Mouse (Mus musculus) embryonic fibroblast, embryonic 13.5 days (primary cell): ENCODE results near the gene Rab4a.

Source experiments
- CTCF ChIP-seq: IDR thresholded peaks from 2 replicates; pipeline ENCODE4 v1.5.1; 2011; ENCODE audit warnings: mild to moderate bottlenecking, control low read depth, low read length, moderate library complexity, borderline replicate concordance; ENCODE audit not compliant: insufficient read depth
- POLR2A ChIP-seq: IDR thresholded peaks from 2 replicates; pipeline ENCODE4 v1.6.1; 2011; ENCODE audit warnings: low read depth, mild to moderate bottlenecking, control low read depth, low read length, moderate library complexity

DNA sequence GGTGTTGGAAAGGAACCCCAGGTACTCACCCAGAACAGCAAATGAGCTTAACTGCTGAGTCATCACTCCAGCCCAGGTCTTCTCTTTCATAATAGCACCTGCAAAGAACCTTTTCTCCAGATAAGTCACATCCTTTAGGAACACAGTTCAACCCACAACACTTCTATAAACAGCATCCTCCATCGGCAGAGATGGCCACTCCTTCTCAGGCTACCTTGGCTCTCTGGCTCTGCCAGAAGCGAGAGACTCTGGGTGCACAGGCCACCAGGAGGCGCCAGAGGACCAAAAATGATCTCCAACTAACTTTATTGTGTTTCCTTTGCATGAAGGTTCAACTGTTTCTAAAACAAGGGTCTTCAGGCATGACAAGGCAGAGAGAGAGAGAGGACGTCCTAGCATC lies 15.8 kb upstream of the Rab4a start:
- TF ChIP-seq CTCF = peak; percentile 61; the same call in 1 of the 2 replicates
- TF ChIP-seq POLR2A = no peak
